Mouse (Mus musculus): Measurements from ENCODE around the gene Gm45623.
A peak's percentile ranks its signal among the peaks of the same experiment; 100 is the strongest.

Gene Gm45623

GRCm38 (mm10) chr13:56752474-56753191 lies 994 bp downstream of the Gm45623 start:
- no peak for DNase-seq (ENCODE audit: low spot score in 2 of 2)

DNA sequence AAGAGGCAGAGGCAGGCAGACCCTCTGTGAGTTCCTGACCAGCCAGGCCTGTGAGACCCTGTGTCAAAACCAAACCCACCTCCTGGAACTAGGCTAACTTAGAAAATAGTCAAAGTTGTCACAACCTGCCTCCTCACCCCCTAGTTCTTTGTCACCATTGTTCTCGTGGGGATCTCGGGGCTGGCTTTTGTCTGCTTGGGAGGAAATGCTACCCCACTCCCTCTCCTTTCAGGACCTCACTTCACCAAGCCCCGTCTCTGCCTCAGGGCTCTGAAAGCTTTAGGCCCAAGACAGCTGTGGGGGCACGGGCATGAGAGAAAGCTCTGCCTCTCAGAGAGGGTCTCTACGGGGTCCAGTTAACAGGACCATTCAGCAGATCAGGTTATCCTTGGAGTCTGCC lies 1.9 kb downstream of the Gm45623 start:
- no peak for DNase-seq (ENCODE audit: low spot score in 2 of 2)

DNA sequence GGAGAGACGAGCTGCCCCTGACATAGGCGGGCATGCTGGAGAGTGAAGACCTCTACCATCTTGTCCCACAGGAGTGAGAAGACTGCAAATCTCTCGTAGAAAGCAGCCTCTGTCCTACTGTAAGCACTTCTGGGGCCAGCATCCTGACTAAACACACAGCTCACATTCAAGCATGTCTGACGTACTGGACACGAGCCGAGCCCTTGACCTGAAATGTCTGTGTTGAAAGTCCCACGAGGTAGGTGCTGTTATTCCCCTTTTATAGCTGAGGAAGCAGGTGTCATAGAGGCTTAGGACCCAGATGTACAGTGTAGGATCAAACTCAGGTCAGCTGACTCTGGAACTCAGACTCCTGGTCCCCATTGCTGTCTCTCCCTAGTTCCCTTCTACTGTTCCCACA lies 4.2 kb downstream of the Gm45623 start:
- no peak for DNase-seq (ENCODE audit: low spot score in 2 of 2)

DNA sequence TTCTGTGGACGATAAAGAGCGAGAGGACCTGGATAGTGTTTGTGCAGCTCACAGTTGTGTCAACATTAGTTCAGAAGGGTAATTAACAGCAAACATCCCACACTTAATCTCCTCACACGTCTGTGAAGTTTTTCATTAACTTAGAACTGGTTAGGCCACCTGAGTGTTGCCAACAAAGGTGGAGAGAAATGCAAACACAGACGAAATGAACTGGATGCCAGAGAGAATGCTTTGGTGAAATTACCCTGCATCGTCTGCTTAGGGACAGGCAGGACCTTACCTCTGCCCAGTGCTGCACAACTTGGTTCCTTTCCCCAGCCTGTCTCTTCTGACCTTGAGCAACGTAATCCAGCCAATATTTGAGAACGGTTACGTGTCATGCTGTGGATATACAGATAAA lies 6.1 kb downstream of the Gm45623 start:
- no peak for DNase-seq (ENCODE audit: low spot score in 2 of 2)

DNA sequence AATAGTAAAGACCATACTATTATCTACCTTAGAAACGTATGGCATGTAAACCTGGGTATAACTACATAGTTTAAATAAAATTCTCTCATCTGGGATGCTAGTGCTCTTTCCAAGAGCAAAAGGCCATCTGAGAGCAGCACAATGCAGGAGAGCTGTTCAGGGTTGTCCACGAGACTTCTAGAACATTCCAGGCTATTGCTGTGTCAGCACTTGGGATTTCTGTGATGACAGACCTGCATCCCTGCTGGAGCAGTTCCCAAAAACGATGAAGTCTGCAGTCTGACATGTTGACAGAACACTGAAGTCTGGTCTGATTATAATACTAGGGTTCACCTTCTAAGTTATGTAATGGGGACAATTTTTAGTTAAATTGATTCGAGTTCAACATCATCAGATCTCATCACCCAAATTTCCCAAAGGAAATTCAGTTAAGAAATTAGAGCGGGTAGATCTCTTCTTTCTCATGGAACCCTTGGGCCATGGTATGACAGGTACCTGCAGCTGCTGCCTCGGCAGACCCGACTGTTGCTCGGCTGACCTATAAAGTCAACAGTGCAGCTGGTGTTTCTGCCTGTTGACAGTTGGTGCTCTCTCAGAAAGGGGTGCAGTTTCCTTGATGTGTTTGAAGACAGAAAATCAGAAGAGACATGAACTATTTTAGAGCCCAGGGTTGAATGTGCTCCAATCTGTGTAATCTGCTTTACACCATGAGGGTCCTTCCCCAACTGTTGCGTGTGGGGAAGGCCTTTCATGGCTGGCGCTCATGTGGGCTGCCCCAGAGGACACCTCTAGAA lies 6.7 kb downstream of the Gm45623 start:
- no peak for DNase-seq (ENCODE audit: low spot score in 2 of 2)

DNA sequence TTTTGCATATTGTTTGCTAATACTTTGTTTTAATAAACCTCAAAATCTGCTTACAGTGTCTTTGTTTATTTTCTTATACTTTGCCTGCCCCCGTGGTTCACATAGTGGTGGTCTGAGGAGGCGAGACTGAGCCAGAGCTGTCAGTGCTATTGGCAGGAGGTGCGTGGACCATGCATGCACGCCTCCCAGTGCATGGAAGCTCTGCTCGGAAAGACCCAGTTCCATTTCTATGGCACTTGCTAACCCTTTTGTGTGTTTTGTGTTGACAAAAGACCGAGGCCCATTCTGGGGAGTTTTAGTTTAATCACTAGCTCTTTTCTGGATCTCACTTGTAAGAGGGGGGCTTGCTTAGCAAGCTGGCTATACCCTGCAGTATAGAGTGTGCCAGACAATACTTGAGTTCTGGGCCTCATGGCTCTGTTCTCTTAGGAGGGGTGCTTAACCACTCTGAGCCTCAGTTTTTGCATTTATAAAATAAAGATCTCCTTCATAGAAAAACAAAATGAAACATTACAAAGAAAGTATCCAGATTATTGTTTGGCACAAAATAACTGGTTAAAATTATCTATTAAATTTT lies 11.2 kb downstream of the Gm45623 start:
- no peak for DNase-seq (ENCODE audit: low spot score in 2 of 2)

DNA sequence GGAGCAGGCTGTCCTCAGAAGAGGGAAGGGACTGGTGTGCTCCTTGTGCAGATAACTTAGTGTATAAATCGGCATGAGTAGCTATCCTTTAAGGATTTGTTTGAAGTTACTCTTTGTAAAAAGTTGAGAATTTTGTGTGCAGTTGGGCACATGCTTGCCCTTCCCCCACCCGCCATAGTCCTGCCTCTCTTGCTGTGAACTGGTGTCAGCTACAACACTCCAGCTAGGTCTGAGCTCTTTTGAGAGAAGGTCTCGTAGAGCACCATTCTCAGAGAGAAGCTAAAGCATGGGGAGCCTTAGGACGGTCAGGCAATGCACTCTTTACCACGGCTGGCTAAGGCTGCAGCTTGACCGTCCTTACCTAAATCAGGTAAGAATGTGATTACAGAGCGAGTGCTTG lies 11.9 kb downstream of the Gm45623 start:
- no peak for DNase-seq (ENCODE audit: low spot score in 2 of 2)

GRCm38 (mm10) chr13:56740496-56740895 lies 13.1 kb downstream of the Gm45623 start:
- DNase-seq (ENCODE audit: low spot score in 2 of 2), result no peak

GRCm38 (mm10) chr13:56739556-56739955 lies 14.1 kb downstream of the Gm45623 start:
- no peak for DNase-seq (ENCODE audit: low spot score in 2 of 2)

DNA sequence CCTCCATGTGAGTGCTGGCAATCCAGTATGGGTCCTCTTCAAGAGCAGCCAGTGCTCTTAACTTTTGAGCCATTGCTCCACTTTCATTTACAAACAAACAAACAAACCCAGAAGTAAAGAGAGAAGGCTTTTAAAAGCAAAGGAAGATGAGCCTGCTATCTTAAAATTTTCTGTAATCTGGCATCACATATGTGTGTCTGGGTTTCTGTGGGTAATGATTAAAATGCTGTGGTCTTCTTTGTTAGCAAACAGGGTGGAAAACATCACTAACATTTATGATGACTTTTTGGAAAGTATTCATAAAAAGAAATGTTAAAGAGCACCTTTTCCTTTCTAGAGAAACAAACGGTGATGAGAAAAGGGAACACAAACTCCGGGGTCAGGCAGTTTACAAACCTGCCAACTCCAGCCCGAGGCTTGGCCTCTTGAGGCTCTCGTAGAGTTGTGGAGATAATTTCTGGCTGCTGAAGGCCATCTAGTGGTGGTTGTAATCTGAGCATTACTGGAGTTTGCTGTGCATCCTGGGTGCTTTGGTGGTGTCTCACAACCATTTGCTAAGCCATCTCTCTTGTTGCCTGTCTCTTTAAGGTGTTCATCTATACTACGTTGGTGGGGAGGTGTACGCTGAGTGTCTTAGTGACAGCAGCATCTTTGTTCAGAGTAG lies 18.3 kb downstream of the Gm45623 start:
- DNase-seq (ENCODE audit: low spot score in 2 of 2), result no peak

GRCm38 (mm10) chr13:56734617-56735016 lies 19.0 kb downstream of the Gm45623 start:
- DNase-seq (ENCODE audit: low spot score in 2 of 2), result no peak

GRCm38 (mm10) chr13:56729046-56729445 lies 24.6 kb downstream of the Gm45623 start:
- DNase-seq (ENCODE audit: low spot score in 2 of 2), result no peak

DNA sequence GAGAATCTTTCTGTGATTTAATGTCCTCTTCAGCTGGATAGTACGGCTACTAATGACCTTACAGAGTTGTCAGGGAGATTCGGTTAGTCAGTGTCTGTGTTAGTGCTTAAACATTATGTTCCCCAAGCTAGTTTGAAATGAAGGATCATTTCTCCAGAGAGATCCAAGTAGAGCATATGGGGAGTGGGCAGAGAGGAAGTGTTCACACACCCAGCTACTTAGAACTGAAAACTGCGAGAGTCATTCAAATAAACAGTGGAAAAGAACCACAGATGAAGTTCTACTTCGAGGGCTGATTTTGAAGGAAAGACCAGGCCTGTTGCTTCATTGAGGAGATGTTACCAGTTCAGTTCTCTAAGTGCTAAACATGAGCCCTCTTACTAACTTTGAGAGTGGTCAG lies 27.1 kb downstream of the Gm45623 start:
- no peak for DNase-seq (ENCODE audit: low spot score in 2 of 2)

- no peak for DNase-seq (ENCODE audit: low spot score in 2 of 2)
These were observed 41.4 kb downstream of the Gm45623 start for GRCm38 (mm10) chr13:56712221-56712620.

DNA sequence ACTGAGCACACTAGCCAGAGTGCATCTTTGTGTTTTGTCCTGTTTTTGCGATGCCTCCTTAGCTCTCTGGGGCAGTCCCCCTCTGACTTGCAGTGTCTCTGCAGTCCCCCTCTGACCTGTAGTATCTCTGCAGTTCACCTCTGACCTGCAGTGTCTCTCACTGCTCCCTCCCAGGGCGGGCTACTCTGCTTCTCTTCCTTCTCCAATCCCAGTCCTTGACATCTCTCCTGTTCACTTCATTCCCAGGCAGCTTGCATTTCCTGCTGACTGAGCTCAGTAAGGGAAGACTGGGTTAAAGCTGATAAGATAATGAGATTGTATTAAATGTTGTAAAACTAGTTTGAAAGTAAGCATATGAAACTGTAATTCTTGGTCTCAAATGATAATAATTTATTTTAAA lies 43.0 kb downstream of the Gm45623 start:
- no peak for DNase-seq (ENCODE audit: low spot score in 2 of 2)

- DNase-seq (ENCODE audit: low spot score in 2 of 2), result no peak
These were observed 46.0 kb downstream of the Gm45623 start for GRCm38 (mm10) chr13:56707606-56708005.

DNA sequence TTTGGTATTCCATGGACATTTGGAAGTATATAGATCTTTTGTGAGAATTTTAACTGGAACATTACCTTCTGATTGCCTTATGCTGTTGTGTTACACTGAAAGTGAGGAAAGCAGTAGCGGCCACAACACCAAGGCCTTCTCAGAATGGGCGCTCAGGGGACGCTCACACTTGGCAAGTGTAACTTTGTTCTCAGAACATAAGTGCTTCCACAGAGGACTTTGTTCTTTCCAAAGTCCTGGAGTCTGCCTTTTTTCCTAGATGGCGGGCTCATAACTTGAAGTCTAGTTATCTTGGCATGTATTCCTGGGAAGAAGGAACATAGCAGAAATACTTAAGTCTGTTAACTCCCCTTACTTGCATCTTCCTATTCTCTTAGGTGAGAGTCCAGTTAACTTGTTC lies 46.5 kb downstream of the Gm45623 start:
- DNase-seq (ENCODE audit: low spot score in 2 of 2), result no peak

GRCm38 (mm10) chr13:56704596-56704995 lies 49.0 kb downstream of the Gm45623 start:
- DNase-seq (ENCODE audit: low spot score in 2 of 2), result no peak

GRCm38 (mm10) chr13:56703871-56704321 lies 49.7 kb downstream of the Gm45623 start:
- no peak for DNase-seq (ENCODE audit: low spot score in 2 of 2)

DNA sequence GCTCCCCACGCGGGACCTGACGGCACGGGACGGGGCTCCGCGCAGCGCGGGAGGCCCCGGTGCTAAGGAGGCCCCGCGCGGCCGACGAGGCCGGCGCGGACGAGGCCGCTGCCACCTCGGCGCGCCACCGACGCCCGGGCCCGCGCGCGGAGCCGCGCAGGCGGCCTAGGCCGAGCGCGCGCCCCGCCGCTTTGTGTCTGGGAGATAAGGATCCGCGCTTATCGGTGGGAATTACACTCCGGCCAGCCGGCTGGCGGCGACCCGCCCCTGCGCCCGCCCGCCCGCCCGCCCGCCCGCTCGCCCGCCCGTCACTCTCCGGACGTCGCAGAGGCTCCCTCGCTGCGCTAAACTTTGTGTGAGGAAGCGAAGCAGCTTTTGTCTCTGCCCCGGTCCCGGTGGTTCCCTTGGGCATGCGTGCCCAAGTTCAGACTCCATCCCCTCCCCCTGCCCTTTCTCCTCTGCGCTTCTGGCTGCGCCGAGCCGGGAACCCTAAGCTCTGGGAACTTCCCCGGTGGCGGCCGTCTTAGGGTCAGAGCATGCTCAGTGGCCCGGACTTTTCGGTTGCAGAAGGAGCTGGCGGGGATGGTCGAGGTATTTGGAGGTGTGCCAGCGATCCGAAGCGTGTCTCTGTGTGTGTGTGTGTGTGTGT lies 50.3 kb downstream of the Gm45623 start:
- peak; percentile 34 to 35 for DNase-seq (ENCODE audit: low spot score in 2 of 2)

GRCm38 (mm10) chr13:56702469-56703221 lies 51.0 kb downstream of the Gm45623 start, which contains the start of gene Smad5:
Gene Smad5, plus strand, starts transcription at chr13:56703010.
- DNase-seq (ENCODE audit: low spot score in 2 of 2), result peak; percentile 64 to 71
